Mouse (Mus musculus): ENCODE results near the gene Kctd7.

- TF ChIP-seq GATA1 (IDR thresholded peaks at IDR 0.05; ENCODE audit: borderline replicate concordance, low read length) (no peak), FLI1 (IDR thresholded peaks at IDR 0.05; ENCODE audit: low read length) (no peak)
These were observed 20.4 kb upstream of the Kctd7 start for GRCm38 (mm10) chr5:130124271-130124670.
